Mouse (Mus musculus) heart, adult 18-20 months (tissue): ENCODE data around the gene 2610008E11Rik. TPM values are rescaled to one million over a fixed set of nuclear protein-coding genes. Genes with fewer than 3 reads are reported as not detected.
A peak's percentile ranks its signal among the peaks of the same experiment; 100 is the strongest.
"Not testable (repeated sequence)": the region's sequence is repeated elsewhere in the genome, so short reads cannot be mapped to it uniquely, and the experiment has no call there.

ENCODE experiments used
- DNase-seq, 2 experiments: peaks; one replicate each; pipeline ENCODE4 v3.0.0; 2021 to 2022; ENCODE audit warnings: mixed read lengths in 1 of 2
- long read RNA-seq, 2 experiments: library from polyadenylated mRNA; stranded (forward); transcript quantifications; one replicate each; pipeline ENCODE4 v2.0.0; 2021
- total RNA-seq, 2 experiments: library from RNA; stranded (reverse); gene quantifications; 2 replicates each; pipeline ENCODE4 v1.2.3; 2021

The 2610008E11Rik gene
- 1 to 10 TPM; 8.0 to 8.5 TPM for total RNA-seq
- long read RNA-seq, experiment 1, partial matches to known transcripts = 0 of 2 reads
- long read RNA-seq, experiment 1, other reads (novel, unspliced or antisense) = 2 of 2 reads
- long read RNA-seq, experiment 2, full-length matches to known transcripts = 2 of 3 reads
- long read RNA-seq, experiment 2, partial matches to known transcripts = 0 of 3 reads
- long read RNA-seq, experiment 2, other reads (novel, unspliced or antisense) = 1 of 3 reads

DNA sequence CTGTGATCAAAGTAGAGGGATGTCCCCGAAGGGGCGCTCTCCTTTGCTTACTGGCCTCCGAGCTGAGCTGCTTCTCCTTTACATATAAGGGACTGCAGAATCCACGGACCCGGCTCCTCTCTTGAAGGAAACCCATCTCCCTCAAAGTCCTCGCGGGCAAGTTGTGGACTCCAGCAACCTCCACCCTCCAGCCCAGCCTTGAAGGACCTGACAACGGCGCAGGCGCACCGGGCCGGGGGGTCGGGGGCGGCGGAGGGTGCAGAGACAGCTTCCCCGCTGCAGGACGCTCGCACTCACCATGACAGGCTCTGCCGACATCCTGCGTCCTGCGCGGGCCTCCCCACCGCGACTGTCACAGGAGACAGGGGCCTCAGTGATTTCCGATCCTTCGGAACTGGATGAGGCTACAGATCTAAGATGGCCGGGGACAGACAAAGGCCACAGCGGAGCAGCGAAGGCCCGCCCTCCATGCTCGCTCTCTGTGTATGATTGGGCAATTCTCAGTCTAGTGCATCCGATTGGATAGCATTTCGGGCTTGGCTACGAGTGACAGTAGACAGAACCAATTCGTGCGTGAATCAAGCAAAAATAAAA, at the start of gene 2610008E11Rik:
Gene 2610008E11Rik, minus strand, starts transcription at position 440 of the 594 bp plus-strand sequence.
- peak; percentile 95 to 97 for DNase-seq

DNA sequence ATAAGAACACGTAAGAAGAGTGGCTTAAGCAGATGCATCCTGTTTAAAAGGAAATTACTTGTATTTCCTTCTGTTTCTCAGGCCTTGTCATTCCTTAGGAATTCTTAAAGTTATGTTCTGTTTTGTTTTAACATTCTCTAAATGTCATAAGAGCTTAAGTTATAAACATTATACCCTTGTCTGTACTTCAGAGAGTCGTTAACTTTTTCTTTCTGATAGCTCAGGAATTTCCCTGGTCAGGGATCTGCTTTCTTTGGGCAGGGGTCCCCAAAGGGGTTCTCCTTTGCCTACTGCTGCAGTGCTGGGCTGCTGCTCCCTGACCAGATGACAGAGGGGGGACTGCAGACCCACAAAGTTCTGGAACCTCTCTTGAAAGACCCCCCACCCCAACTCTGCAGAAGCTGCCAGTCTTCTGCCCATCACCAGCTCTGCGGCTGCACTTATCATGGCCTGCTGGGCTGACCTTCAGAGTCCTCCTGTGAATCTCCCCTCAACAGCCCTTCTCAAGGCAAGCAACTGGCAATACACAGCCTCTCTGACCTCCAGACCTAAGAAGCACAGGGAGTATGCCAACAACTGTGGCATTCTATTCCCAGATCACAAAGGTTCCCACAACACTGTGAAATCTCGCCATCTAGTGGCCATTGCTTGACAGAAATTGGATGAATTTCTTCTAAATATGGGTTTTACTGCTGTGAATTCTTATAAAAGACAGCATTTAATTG, 18.9 kb upstream of the 2610008E11Rik start:
- peak; percentile 35 to 75 for DNase-seq

DNA sequence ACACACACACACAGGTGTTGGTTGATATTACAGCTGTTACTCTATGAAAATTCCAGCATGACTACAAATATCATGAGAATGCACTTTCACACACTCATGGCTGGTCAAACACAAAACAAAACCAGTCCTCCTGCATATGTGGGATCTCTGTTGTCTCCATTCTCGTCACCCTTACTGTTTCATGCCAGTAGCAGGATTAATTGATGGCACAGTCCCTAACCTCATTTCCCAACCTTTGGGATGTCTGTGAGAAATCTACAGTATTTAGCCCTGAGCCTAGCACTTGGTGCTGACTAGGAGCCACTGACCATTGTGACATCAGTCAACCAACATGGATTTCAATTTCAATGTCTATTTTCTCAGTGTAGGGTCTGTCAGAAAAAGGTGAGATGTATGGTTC, 17.7 kb upstream of the 2610008E11Rik start:
- DNase-seq = no peak

DNA sequence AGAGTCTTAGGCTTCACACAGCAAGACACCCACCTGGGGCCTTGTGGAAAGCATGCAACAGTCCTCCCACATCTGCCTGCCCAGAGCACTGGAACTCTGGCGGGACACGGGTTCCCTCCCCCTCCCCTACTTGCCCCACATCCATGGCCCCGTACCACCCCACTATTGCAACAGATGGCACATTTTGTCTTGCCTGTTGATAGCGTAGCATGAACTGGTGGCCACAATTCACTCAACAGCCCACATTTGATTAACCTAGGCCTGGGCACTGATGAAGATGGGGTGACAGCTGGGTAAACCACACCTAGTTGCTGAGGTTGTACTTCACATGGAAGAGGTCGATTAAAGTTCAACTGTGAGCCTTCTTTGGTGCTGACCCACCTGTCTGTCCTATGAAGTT, 13.1 kb upstream of the 2610008E11Rik start:
- DNase-seq = no peak

DNA sequence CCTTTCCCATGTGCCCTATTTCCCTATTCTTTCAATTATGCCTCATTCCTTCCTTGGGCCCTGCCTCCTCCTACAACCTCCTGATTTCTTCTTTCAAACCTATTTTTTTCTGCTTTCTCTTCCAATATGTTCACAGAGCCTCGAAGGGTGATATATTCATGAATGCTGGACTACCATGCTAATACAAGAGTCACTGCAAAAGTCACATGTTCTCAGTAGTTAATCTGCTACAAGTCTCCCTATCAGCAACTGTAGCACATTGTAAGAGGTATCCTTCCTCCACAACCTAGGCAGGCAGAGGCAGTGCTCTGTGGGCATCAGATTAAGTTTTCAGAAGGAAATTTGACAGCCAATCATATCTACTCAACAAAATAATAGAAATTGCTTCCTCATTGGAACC, 11.8 kb upstream of the 2610008E11Rik start:
- DNase-seq = no peak

DNA sequence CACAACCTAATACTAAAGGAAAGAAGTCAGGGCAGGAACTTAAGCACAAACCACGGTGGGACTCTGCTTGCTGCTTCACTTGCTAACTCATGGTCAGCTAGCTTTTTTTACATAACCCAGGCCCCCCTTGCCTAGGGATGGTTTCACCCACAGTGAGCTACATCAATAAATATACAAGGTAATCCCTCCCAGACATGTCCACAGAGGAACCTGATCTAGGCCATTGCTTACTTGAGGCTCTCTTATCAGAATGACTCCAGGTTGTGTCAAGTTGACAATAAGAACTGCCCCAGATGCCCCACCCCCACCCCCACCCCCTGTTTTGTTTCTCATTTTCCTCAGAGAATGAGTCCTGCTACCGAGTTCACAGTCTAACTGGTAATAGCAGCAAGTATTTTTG, 10.1 kb upstream of the 2610008E11Rik start:
- DNase-seq = no peak

DNA sequence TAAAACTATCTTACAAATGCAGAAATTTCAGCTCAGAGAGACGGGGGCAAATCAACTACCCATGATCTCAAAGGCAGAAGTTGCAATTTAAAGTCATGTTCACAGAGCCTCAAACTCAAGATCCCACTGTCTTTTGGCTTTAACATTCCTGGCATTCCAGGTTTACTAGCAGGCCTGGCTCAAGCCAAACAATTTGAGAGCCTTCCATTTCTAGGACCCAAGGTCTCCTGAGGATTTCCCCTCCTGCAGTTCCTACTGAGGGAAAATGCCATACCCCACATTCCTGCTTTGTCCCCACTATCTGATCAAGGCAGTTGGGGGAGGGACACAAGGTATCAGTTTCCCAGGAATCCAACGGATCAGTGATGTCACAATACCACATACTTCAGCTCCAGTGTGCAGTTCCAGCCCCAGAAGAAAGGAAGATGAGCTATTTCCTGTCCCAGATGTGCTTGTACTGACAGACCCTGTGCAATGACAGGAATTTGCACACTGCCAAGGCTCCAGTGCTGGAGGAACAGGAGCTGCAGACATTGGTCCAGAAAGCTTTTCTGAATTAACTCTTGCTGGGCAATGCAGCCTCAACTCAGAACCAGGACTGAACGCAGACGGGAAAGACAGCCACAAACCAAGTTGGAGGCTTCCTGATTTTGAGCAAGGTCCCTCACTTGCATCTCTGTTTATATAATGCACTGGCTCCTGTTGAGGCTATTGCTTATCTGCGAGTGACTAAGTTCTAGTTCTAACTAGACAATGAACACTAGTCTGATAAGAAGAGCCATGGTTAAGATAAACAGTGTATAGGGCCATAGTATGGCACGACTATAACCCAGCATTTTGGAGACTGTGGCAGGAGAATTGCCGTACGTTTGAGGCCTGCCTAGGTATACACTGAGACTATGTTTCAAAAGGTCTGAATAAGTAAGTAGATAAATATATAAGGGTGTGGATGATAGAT, 9.2 kb upstream of the 2610008E11Rik start:
- DNase-seq = no peak

DNA sequence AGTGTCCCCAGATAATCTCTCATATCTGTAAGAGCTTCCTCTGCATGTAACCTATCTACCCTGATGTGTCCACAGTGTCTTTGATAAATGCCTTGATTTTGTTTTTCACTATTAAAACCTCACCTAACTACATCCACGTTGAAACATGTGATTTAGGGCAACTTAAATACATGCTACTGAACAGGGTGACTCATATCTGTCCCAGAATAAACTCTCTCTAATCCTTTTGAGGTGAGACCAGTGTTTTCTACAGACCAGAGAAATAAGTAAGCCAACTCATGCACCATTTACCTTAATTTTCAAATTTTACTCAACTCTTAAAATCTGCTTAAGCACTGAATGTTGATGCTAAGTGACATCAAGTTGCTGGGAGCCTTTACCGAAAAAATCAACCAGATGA, 694 bp downstream of the 2610008E11Rik start:
- no peak for DNase-seq

DNA sequence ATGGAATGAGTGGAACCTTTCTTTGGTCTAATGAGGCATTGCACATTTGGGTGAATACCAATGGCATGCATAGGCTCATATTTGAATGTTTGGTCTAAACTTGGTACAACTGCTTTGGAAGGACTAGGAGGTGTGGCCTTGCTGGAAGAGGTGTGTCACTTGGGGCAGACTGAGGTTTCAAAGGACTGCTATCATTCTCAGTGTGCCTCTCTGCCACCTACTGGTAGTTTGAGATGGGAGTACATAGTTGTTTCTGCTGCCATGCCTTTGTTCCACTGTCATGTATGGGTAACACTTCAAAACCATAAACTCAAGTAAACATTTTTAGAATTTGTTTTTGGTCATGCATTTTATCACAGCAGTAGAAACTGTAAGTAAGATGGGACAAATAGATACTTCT, 5.7 kb downstream of the 2610008E11Rik start:
- DNase-seq = no peak

DNA sequence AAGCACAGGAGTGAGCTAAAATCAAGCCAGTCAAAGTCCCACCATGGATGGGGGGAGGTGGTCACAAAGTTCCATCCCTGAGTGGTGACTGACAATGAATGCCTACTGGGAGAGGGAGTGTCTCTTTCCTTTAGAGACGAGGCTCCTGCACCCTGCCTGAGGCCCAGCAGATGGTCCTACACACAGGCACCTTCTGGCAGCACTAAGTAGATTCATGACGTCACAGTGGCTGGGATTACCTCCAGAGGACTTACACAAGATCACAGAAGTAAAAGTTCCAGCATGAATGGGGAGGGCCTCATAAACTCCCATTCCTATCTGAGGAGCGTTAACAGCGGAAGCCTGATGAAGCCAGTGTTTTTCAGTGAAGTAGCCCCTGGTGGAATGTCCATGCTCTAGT, 8.4 kb downstream of the 2610008E11Rik start:
- DNase-seq = no peak

DNA sequence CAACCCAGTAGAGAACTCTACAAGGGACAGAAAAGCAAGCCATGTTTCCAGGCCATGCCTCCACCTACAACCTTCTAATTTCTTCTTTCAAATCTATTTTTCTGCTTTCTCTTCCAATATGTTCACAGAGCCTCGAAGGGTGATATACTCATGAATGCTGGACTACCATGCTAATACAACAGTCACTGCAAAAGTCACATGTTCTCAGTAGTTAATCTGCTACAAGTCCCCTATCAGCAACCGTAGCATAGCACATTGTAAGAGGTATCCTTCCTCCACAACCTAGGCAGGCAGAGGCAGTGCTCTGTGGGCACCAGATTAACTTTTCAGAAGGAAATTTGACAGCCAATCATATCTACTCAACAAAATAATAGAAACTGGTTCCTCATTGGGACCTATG, 10.8 kb downstream of the 2610008E11Rik start:
- DNase-seq = no peak

DNA sequence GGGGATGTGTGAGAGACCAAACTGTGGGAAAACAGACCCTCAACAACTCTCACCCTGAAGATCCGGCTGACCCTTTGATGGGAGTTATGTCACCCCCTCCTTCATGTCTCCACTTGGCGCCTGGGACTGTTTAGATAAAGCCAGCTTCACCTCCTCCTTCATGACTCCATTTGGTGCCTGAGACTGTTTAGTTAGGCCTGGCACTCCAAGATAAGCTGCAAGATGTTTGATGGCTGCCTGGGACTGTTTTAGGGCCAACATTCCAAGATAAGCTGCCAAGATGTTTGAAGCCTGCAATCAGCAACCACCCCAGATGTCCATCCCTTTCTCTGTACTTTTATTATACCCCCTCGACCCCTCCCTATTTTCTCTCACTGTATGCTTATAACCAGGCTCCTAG, 40.0 kb downstream of the 2610008E11Rik start:
- not testable (repeated sequence) for DNase-seq

DNA sequence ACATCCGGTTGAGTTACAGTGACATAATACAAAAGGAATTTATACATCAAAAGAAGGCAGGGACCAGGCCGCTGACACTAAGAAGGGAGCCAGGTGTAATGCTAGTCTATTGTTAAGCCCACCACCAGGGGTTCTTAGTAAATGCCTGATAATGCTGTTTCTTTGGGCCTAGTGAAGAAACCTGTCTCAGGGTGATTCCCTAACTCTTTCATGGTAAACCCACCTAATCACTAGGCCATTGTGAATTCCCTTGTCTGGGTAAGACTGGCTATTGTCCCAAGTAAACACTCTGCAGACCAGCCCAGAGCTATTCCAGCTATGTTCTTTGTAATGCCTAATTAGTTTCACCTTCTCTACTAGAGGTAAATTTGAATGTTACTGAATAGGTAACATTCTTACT, 54.9 kb downstream of the 2610008E11Rik start:
- DNase-seq = not testable (repeated sequence)

DNA sequence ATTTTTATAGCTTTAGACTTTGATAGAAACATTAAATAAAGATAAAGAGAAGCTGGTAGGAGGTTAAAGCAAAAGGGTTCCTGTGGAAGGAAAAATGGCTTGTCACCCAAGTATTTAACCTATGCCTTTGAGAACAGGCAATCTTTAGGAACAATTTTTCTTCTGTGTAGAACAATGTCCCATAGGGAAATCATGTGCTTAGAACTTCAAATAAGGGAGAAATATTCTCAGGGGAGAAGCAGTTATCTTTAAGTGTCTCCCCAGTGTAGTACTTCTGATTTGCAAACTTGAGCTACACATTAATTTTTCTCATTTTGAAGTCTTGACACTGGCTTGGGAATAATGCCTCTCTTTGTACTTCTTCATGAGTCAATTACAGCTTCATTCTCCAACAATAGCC, 69.0 kb downstream of the 2610008E11Rik start, which contains the start of gene Olfr57:
Gene Olfr57, plus strand, starts transcription at position 301 of the 400 bp plus-strand sequence.
- DNase-seq = no peak

Other genes starting within 250 kb of the 2610008E11Rik start
- gene Olfr1356, start 245.4 kb downstream of the 2610008E11Rik start, total RNA-seq = not detected
- gene Olfr1355, start 222.1 kb downstream of the 2610008E11Rik start, total RNA-seq = not detected
- gene Olfr1354, start 184.4 kb downstream of the 2610008E11Rik start, total RNA-seq = not detected
- gene Olfr8, start 147.0 kb downstream of the 2610008E11Rik start, total RNA-seq = not detected
- gene Olfr1353, start 134.3 kb downstream of the 2610008E11Rik start, total RNA-seq = not detected
- gene Olfr1352, start 116.5 kb downstream of the 2610008E11Rik start, total RNA-seq = not detected
- not detected for gene Olfr1351, start 85.1 kb downstream of the 2610008E11Rik start, total RNA-seq
- not detected for gene Olfr57, start 68.9 kb downstream of the 2610008E11Rik start, total RNA-seq
- not detected for gene Vmn2r80, start 51.2 kb upstream of the 2610008E11Rik start, total RNA-seq
- gene Vmn2r81, start 150.1 kb upstream of the 2610008E11Rik start, total RNA-seq = not detected